Mouse (Mus musculus) lung, adult 2 months (tissue): ENCODE data around the gene Cars. TPM values are rescaled to one million over a fixed set of nuclear protein-coding genes. Genes with fewer than 3 reads are reported as not detected.

Experiments used
- DNase-seq: peaks from one replicate; pipeline ENCODE4 v3.0.0; 2022
- H3K4me1 ChIP-seq: fragments of 200-500 bp; 2 replicates; pipeline ENCODE4 v1.6.1; 2011; ENCODE audit warnings: low read length; ENCODE audit not compliant: control insufficient read depth, insufficient read depth
- H3K4me3 ChIP-seq: fragments of 200-500 bp; replicated peaks from 2 replicates; pipeline ENCODE3; 2011; ENCODE audit warnings: low read depth, mild to moderate bottlenecking, control low read depth, low read length; ENCODE audit errors: extremely low read depth
- CTCF ChIP-seq: fragments of 200-500 bp; IDR thresholded peaks from 2 replicates; pipeline ENCODE4 v1.5.1; 2011; ENCODE audit warnings: mild to moderate bottlenecking, low read length, control low read depth; ENCODE audit not compliant: insufficient read depth
- POLR2A ChIP-seq: fragments of 200-500 bp; IDR thresholded peaks from 2 replicates; pipeline ENCODE4 v1.6.1; 2011; ENCODE audit warnings: low read depth, mild to moderate bottlenecking, control low read depth, low read length, borderline replicate concordance; ENCODE audit errors: extremely low read depth
- WGBS: fragments of 180-500 bp; shearing (Covaris S2); methylation state at CpG from one replicate; pipeline ENCODE4 v1.1.7; 2018; 5-methylcytosine and 5-hydroxymethylcytosine counted together
- polyA plus RNA-seq: library from polyadenylated mRNA; depleted of rRNA; stranded (reverse); fragments of >200 nt; gene quantifications from 2 replicates; pipeline ENCODE4 v1.2.3, GENCODE M21; 2012

Gene Cars
- polyA plus RNA-seq, 1 experiment, result 17.1 TPM

- Histone ChIP-seq H3K4me1 (no peaks in the 10 kb centered on the region), H3K4me3 (no peak overlapping the region)
- WGBS, result 93% methylated on average over 10 of the region's 10 CpGs
- no peak for DNase-seq
- TF ChIP-seq CTCF, result no peak
- TF ChIP-seq POLR2A, result no peak
Measured at GRCm38 (mm10) chr7:143592255-143592654, 7.6 kb downstream of the Cars start.

DNA sequence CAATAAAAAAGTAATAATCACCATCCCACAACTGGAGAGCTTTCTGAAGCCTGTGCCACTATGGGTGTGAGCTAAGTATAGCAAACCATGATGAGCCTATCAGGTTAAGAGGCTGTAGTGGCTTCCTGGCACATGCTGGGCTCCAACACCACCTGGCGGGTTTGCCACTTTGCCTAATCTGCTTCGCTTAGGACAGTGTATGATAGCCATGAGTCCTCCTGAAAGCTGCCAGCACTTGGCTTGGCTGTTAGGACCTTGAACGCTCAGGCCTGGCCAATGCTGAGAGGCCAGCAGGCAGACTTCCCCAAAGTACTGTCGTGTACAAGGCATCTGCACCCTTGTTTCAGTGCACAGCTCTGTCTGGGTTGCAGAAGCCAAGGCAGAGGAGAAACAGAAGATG, 11.9 kb downstream of the Cars start:
- TF ChIP-seq POLR2A (no peak), CTCF (no peak)
- H3K4me3 ChIP-seq, result no peak overlapping the region
- H3K4me1 ChIP-seq, result no peaks in the 10 kb centered on the region
- DNase-seq, result no peak
- WGBS, result 86% methylated on average over 4 of the region's 4 CpGs

GRCm38 (mm10) chr7:143587586-143587985, 12.3 kb downstream of the Cars start:
- Histone ChIP-seq H3K4me3 (no peak overlapping the region), H3K4me1 (no peaks in the 10 kb centered on the region)
- TF ChIP-seq POLR2A (no peak), CTCF (no peak)
- WGBS, result 80% methylated on average over 5 of the region's 5 CpGs
- DNase-seq, result no peak

- TF ChIP-seq POLR2A, result no peak
- TF ChIP-seq CTCF, result peak; percentile 90
- WGBS, result 24% methylated on average over 3 of the region's 3 CpGs
- peak; percentile 58 for DNase-seq
Measured at GRCm38 (mm10) chr7:143583956-143584355, 15.9 kb downstream of the Cars start.

DNA sequence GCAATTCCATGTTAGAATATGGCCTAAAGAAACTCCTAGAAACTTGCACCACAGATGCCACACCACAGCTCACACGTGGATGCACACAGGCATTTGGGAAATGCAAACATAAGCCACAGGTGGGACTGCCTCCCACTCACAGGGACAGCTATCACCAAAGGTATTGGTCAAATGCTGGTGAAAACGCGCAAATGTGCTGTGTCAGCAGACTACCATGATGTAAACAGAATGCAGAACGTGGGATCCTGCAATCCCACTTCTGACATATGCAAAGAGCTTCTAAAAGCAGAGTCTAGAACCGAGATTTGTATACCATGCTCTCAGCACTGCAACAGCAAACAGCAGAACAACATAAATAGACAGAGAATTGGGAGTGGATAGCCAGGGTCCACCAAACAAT, 16.9 kb downstream of the Cars start:
- TF ChIP-seq POLR2A, result no peak
- TF ChIP-seq CTCF, result no peak
- WGBS, result 88% methylated on average over 5 of the region's 5 CpGs
- Histone ChIP-seq H3K4me3 (no peak overlapping the region), H3K4me1 (no peaks in the 10 kb centered on the region)
- no peak for DNase-seq

More at GRCm38 (mm10) chr7:143583956-143584355, 15.9 kb downstream of the Cars start:
- H3K4me1 ChIP-seq, result no peaks in the 10 kb centered on the region
- no peak overlapping the region for H3K4me3 ChIP-seq

DNA sequence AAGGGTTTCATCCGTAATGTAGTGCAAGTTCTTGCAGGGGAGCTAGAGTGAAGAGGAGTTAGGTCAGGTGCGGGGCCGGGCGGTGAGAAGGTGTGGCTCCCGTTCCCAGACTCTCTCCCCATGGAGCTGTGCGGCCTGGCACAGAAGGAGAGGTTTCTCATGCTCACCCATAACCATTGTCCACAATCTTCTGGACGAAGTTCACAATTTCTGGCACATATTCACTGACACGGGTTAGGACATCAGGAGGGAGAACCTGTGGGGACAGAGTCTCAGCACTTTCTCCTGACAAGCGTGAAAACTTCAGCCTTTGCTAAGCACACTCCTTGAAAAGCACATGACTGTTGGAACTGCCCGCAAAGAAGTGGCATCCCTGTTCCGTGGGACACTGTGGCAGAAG, 24.1 kb downstream of the Cars start:
- no peak for DNase-seq
- no peak overlapping the region for H3K4me3 ChIP-seq
- 94% methylated on average over 11 of the region's 11 CpGs for WGBS
- TF ChIP-seq CTCF, result no peak
- TF ChIP-seq POLR2A, result no peak
- no peaks in the 10 kb centered on the region for H3K4me1 ChIP-seq

DNA sequence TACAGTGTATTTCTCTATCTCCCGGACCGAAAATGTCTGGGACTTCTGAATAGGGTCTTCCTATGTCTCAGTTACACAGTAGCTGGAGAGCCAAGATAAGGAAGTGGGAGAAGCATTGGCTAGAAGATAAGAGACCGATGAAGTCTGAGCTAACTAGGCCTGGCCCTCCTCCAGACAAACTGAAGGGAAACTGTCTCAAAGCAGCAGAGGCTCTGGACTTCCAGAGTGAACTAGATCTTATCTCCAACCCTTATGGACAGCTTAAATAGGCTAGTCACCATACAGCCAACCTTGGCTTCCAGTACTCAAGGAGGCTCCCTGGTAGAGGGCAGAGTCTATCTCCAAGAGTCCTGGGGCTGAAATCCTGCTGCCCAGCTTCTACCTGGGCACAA, 34.2 kb downstream of the Cars start:
- H3K4me1 ChIP-seq, result no peaks in the 10 kb centered on the region
- DNase-seq, result no peak
- no peak overlapping the region for H3K4me3 ChIP-seq
- WGBS, result 53% methylated on average over 3 of the region's 3 CpGs
- TF ChIP-seq POLR2A, result no peak
- no peak for TF ChIP-seq CTCF

DNA sequence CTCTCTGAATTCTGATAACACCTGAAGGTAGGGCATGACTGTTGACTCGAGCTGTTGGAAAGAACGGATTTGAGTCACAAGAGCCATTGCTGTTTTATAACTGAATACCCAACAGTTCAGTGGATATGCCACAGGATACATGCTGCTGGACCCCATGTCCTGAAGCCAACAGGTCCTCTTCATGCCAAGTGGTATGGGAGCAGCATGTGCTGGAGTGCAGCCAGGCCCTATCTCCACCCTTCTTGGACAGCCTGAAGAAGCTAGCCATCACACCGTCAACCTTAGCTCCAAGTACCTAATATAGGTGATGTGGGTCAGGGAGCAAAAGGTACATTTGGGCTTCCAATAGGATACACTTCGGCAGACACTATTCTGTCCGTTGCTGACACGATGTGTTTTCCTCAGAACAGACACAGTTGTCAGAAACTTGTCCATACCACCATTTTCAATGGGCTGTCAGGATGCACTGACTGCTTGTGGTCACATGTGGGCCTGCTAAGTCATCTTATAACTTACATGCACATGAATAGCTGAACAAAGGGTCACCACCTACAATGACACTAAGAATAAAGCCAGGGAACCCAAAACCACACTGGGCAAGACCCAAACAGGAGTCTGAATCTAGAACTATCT, 34.8 kb downstream of the Cars start:
- 86% methylated on average over 6 of the region's 6 CpGs for WGBS
- H3K4me1 ChIP-seq, result no peaks in the 10 kb centered on the region
- no peak for TF ChIP-seq POLR2A
- no peak for TF ChIP-seq CTCF
- no peak for DNase-seq
- no peak overlapping the region for H3K4me3 ChIP-seq

DNA sequence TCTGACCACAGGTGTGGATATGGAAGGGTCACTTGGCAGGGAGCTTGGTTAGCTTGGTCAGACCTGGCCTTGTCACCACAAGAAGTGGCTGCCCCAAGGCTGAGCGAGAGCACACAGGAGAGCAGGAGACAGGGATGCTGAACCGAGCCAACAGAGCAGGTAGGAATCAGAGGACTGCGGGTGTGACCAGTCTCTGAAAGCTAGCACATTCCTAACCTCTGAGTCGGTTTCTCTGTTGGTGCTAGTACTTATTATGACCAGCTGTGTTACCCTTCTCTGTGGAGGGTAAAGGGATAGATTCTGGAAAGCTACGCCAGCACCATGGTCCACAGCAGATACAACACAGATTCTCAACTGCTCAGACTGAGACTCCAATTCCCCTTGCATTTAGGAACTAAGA, 36.1 kb downstream of the Cars start:
- Histone ChIP-seq H3K4me1 (no peaks in the 10 kb centered on the region), H3K4me3 (no peak overlapping the region)
- TF ChIP-seq POLR2A (no peak), CTCF (no peak)
- DNase-seq, result no peak
- WGBS, result 85% methylated on average over 5 of the region's 5 CpGs

DNA sequence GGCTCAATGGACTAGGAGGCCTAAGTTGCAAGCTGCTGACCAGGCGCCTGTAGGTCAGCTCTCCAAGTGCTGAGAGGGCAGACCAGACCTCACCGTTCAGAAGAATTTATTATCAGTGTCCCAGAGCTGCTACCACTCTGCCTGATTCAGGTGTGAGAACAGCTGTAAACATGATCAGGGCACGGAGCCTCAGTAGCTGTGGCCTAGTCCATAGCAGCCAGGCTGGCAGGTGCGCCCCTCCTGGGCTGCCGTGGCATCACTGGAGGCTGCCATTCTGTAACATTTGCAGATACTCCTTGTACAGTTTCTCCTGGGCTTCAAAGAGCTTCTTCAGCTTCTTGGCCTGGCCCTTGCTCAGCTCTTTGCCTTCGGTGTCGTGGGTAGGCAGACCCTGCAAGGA, 42.3 kb downstream of the Cars start:
- TF ChIP-seq POLR2A (no peak), CTCF (no peak)
- 86% methylated on average over 7 of the region's 7 CpGs for whole genome bisulfite sequencing
- H3K4me1 ChIP-seq, result no peaks in the 10 kb centered on the region

GRCm38 (mm10) chr7:143556964-143557610, 42.8 kb downstream of the Cars start:
- Histone ChIP-seq H3K4me3 (no peak overlapping the region), H3K4me1 (no peaks in the 10 kb centered on the region)
- TF ChIP-seq POLR2A (no peak), CTCF (no peak)
- 60% methylated on average over 8 of the region's 8 CpGs for WGBS
- DNase-seq, result no peak

More for the DNA sequence above, 42.3 kb downstream of the Cars start:
- DNase-seq, result no peak
- no peak overlapping the region for H3K4me3 ChIP-seq
